Mouse (Mus musculus) midbrain, embryonic 14.5 days (tissue): ENCODE measurements around the gene Map2k6. TPM values are rescaled to one million over a fixed set of nuclear protein-coding genes. Genes with fewer than 3 reads are reported as not detected.

ENCODE experiments used
- ATAC-seq: fragments of 200-750 bp; cut with Nextera tagmentation; 2 replicates; pipeline ENCODE4 v1.8.0; 2017; ENCODE audit warnings: moderate number of reproducible peaks, moderate library complexity; ENCODE audit not compliant: low FRiP score, low TSS enrichment
- DNase-seq: peaks from one replicate; pipeline ENCODE4 v3.0.0-alpha.2; 2015
- H3K27ac ChIP-seq: fragments of 300-500 bp; sonication (generic); replicated peaks from 2 replicates; pipeline ENCODE4 v1.5.1; 2014; ENCODE audit warnings: mild to moderate bottlenecking, low read depth, low read length, moderate library complexity
- H3K27me3 ChIP-seq: fragments of 300-500 bp; sonication (generic); 2 replicates; pipeline ENCODE4 v1.6.1; 2014; ENCODE audit warnings: low read length, control low read depth, mixed read lengths; ENCODE audit not compliant: control insufficient read depth, insufficient read depth
- H3K36me3 ChIP-seq: fragments of 300-500 bp; sonication (generic); 2 replicates; pipeline ENCODE4 v1.6.1; 2014; ENCODE audit warnings: low read length, control low read depth; ENCODE audit not compliant: control insufficient read depth, insufficient read depth
- H3K4me1 ChIP-seq: fragments of 300-500 bp; sonication (generic); 2 replicates; pipeline ENCODE4 v1.6.1; 2014; ENCODE audit warnings: mild to moderate bottlenecking, antibody characterized with exemption, low read length, control low read depth; ENCODE audit not compliant: control insufficient read depth, insufficient read depth
- H3K4me2 ChIP-seq: fragments of 300-500 bp; sonication (generic); 2 replicates; pipeline ENCODE4 v1.6.1; 2014; ENCODE audit warnings: mild to moderate bottlenecking, low read length, moderate library complexity
- H3K4me3 ChIP-seq: fragments of 300-500 bp; sonication (generic); replicated peaks from 2 replicates; pipeline ENCODE4 v1.5.1; 2014; ENCODE audit warnings: low read depth, low read length
- H3K9ac ChIP-seq: fragments of 300-500 bp; sonication (generic); replicated peaks from 2 replicates; pipeline ENCODE4 v1.6.1; 2014; ENCODE audit warnings: mild to moderate bottlenecking, low read length, moderate library complexity
- H3K9me3 ChIP-seq: fragments of 300-500 bp; sonication (generic); 2 replicates; pipeline ENCODE4 v1.6.1; 2016; ENCODE audit warnings: low read length, control low read depth, mixed read lengths; ENCODE audit not compliant: control insufficient read depth
- WGBS: fragments of 180-500 bp; shearing (Covaris S2); extraction: QIAGEN DNeasy Blood & Tissue Kit; methylation state at CpG from one replicate; pipeline ENCODE4 v1.1.7; 2014; 5-methylcytosine and 5-hydroxymethylcytosine counted together
- polyA plus RNA-seq: library from polyadenylated mRNA; unstranded; fragments of >200 nt; fragmentation: Nextera tagmentation; extraction: Ambion mirVana; gene quantifications from 2 replicates; pipeline ENCODE4 v1.2.1, GENCODE M21; 2014

The Map2k6 gene
- polyA plus RNA-seq, 1 experiment from 2014 or later: 26.2 TPM

DNA sequence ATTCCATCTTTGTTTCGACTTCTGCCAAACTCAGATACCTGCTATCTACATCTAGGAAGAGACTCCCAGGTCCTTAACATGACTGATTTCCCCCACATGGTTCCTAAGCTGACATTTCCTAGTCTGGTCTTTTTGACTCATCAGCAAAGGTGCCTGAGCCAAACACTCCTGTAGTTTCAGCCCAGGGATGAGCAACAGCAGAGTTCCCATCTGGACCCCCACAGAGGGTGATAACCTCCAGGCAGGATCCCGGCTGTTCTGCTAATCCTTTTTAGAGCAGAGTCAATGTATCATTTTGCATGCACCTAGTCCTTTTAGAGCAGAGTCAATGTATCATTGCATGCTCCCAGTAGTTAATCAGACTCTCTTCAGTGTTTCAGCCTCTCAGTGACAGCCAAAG, 82.5 kb downstream of the Map2k6 start:
- H3K36me3 ChIP-seq: no peaks in the 10 kb centered on the region
- H3K9me3 ChIP-seq: no peaks in the 10 kb centered on the region
- H3K9ac ChIP-seq: no peak overlapping the region
- no peak for ATAC-seq
- no peak overlapping the region for H3K4me3 ChIP-seq
- no peak overlapping the region for H3K4me2 ChIP-seq
- H3K27me3 ChIP-seq: 0 out of 2 replicates have a peak, but pooled peaks cover 3% of the 10 kb centered on the region
- H3K27ac ChIP-seq: no peak overlapping the region
- no peak for DNase-seq
- 60% methylated on average over 2 of the region's 2 CpGs for WGBS
- H3K4me1 ChIP-seq: peaks cover 26% of the 10 kb centered on the region

- ATAC-seq: no peak
- DNase-seq: no peak
- H3K9ac ChIP-seq: no peak overlapping the region
- 0 out of 2 replicates have a peak, but pooled peaks cover 3% of the 10 kb centered on the region for H3K27me3 ChIP-seq
- no peak overlapping the region for H3K4me2 ChIP-seq
- peaks cover 26% of the 10 kb centered on the region for H3K4me1 ChIP-seq
- no peaks in the 10 kb centered on the region for H3K36me3 ChIP-seq
- no peak overlapping the region for H3K27ac ChIP-seq
- H3K4me3 ChIP-seq: no peak overlapping the region
- 88% methylated on average over 8 of the region's 8 CpGs for WGBS
- H3K9me3 ChIP-seq: no peaks in the 10 kb centered on the region
Observed at GRCm38 (mm10) chr11:110482176-110482575, 83.3 kb downstream of the Map2k6 start.

- Histone ChIP-seq H3K27me3 (0 out of 2 replicates have a peak, but pooled peaks cover 2% of the 10 kb centered on the region), H3K36me3 (no peaks in the 10 kb centered on the region), H3K9me3 (no peaks in the 10 kb centered on the region), H3K4me3 (no peak overlapping the region), H3K9ac (no peak overlapping the region), H3K4me1 (peaks cover 24% of the 10 kb centered on the region), H3K27ac (no peak overlapping the region), H3K4me2 (no peak overlapping the region)
- DNase-seq: no peak
- ATAC-seq: no peak
- 90% methylated on average over 4 of the region's 4 CpGs for WGBS
Observed at GRCm38 (mm10) chr11:110482649-110483048, 83.7 kb downstream of the Map2k6 start.

DNA sequence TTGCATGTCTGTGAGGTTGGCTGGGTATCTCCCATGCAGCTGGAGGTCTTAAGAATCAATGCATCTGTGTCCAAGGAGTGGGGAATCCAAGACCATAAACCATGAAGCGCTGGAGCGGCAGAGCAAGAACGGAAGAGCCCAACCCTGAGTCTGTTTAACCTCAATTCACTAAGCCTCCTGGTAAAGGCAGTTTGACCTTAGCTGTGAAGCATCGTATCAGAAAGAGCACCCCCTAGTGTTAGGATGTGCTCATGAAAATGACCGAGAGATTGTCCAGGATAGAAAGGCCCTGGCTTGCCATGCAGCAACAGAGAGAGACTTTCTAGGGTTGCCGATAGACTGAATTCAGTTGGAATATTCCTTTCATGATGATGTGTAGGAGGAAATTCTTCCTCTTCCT, 84.2 kb downstream of the Map2k6 start:
- Histone ChIP-seq H3K36me3 (no peaks in the 10 kb centered on the region), H3K9me3 (no peaks in the 10 kb centered on the region), H3K4me3 (no peak overlapping the region), H3K9ac (no peak overlapping the region), H3K27ac (no peak overlapping the region), H3K4me2 (no peak overlapping the region), H3K4me1 (peaks cover 19% of the 10 kb centered on the region), H3K27me3 (no peaks in the 10 kb centered on the region)
- ATAC-seq (no peak), DNase-seq (peak; percentile 82)
- WGBS: 26% methylated on average over 6 of the region's 6 CpGs

DNA sequence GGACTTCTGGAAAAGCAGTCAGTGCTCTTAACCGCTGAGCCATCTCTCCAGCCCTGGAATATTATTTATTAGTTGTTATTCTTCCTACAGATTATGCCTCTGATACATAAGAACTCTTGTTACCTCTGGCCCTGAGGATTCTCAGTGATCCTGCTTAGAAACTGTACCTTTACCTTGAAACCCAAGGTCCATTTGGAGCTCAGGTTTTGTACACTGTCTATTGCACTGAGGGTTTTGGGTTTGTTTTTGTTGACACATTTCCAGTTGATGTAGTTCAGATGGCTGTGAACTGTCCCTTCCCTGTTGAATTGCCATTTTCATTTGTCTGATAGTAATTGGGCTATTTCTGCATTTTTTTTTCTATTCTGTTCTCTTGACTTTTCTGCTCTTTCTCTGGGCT, 85.5 kb downstream of the Map2k6 start:
- Histone ChIP-seq H3K9me3 (no peaks in the 10 kb centered on the region), H3K4me1 (peaks cover 10% of the 10 kb centered on the region), H3K36me3 (no peaks in the 10 kb centered on the region), H3K9ac (no peak overlapping the region), H3K4me2 (no peak overlapping the region), H3K27ac (no peak overlapping the region), H3K27me3 (no peaks in the 10 kb centered on the region), H3K4me3 (no peak overlapping the region)
- WGBS: 100% methylated on average over 1 of the region's 1 CpGs
- DNase-seq (no peak), ATAC-seq (no peak)

- Histone ChIP-seq H3K36me3 (no peaks in the 10 kb centered on the region), H3K9me3 (no peaks in the 10 kb centered on the region), H3K4me1 (peaks cover 4% of the 10 kb centered on the region), H3K9ac (no peak overlapping the region), H3K4me2 (no peak overlapping the region), H3K27ac (no peak overlapping the region), H3K27me3 (no peaks in the 10 kb centered on the region), H3K4me3 (no peak overlapping the region)
- ATAC-seq: no peak
- no peak for DNase-seq
- WGBS: 93% methylated on average over 6 of the region's 6 CpGs
Observed at GRCm38 (mm10) chr11:110485081-110485480, 86.2 kb downstream of the Map2k6 start.

DNA sequence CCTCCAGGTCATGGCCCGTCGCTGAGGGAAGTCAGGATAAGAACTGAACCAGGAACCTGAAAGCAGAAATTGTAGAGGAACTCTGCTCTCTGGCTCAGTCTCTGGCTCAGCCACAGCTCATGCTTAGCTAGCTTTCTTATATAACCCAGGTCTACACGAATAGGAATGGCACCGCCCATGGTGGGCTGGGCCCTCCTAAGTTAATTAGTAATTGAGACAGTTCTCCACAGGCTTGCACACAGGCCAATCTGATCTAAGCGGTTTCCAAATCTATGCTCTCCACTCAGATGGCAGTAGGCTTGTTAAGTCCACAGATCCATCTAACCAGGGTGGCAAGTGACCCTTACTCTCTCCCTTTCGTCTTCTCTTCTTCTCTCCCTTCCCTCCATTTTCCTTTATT, 88.9 kb downstream of the Map2k6 start:
- no peak overlapping the region for H3K9ac ChIP-seq
- no peak overlapping the region for H3K4me2 ChIP-seq
- no peaks in the 10 kb centered on the region for H3K4me1 ChIP-seq
- H3K27ac ChIP-seq: no peak overlapping the region
- WGBS: 99% methylated on average over 6 of the region's 6 CpGs
- no peak for ATAC-seq
- H3K36me3 ChIP-seq: peaks cover 8% of the 10 kb centered on the region
- no peak for DNase-seq
- no peak overlapping the region for H3K4me3 ChIP-seq
- H3K9me3 ChIP-seq: no peaks in the 10 kb centered on the region
- no peaks in the 10 kb centered on the region for H3K27me3 ChIP-seq

- H3K36me3 ChIP-seq: peaks cover 13% of the 10 kb centered on the region
- no peak overlapping the region for H3K4me2 ChIP-seq
- no peaks in the 10 kb centered on the region for H3K9me3 ChIP-seq
- H3K4me1 ChIP-seq: no peaks in the 10 kb centered on the region
- no peak for ATAC-seq
- no peak overlapping the region for H3K27ac ChIP-seq
- no peak for DNase-seq
- WGBS: 96% methylated on average over 7 of the region's 7 CpGs
- H3K27me3 ChIP-seq: no peaks in the 10 kb centered on the region
- H3K9ac ChIP-seq: no peak overlapping the region
- no peak overlapping the region for H3K4me3 ChIP-seq
Observed at GRCm38 (mm10) chr11:110488301-110488700, 89.4 kb downstream of the Map2k6 start.

- Histone ChIP-seq H3K9me3 (no peaks in the 10 kb centered on the region), H3K36me3 (peaks cover 38% of the 10 kb centered on the region), H3K4me1 (no peaks in the 10 kb centered on the region), H3K27ac (no peak overlapping the region), H3K27me3 (no peaks in the 10 kb centered on the region), H3K4me3 (no peak overlapping the region), H3K4me2 (no peak overlapping the region), H3K9ac (no peak overlapping the region)
- DNase-seq (no peak), ATAC-seq (no peak)
- 79% methylated on average over 4 of the region's 4 CpGs for WGBS
Observed at GRCm38 (mm10) chr11:110495323-110496060, 96.6 kb downstream of the Map2k6 start.
